Mouse (Mus musculus) olfactory bulb, adult 2 months (tissue): ENCODE measurements around the gene Adgrv1. TPM values are rescaled to one million over a fixed set of nuclear protein-coding genes. Genes with fewer than 3 reads are reported as not detected.

Experiments
- H3K27ac ChIP-seq: fragments of 200-500 bp; 2 replicates; pipeline ENCODE4 v1.5.1; 2012; ENCODE audit warnings: low read depth, low read length; ENCODE audit not compliant: insufficient read depth
- H3K4me1 ChIP-seq: fragments of 200-500 bp; 2 replicates; pipeline ENCODE4 v1.6.1; 2012; ENCODE audit warnings: low read length; ENCODE audit not compliant: control insufficient read depth, insufficient read depth
- H3K4me3 ChIP-seq: fragments of 200-500 bp; 2 replicates; pipeline ENCODE4 v1.5.1; 2012; ENCODE audit warnings: mild to moderate bottlenecking, low read depth, low read length, moderate library complexity; ENCODE audit not compliant: insufficient read depth
- CTCF ChIP-seq: fragments of 200-500 bp; IDR thresholded peaks from 2 replicates; pipeline ENCODE4 v1.5.1; 2012; ENCODE audit warnings: low read depth, mild to moderate bottlenecking, low read length, moderate library complexity; ENCODE audit not compliant: insufficient read depth
- POLR2A ChIP-seq: fragments of 200-500 bp; IDR thresholded peaks from 2 replicates; pipeline ENCODE4 v1.6.1; 2012; ENCODE audit warnings: mild to moderate bottlenecking, low read depth, low read length, moderate library complexity; ENCODE audit not compliant: insufficient read depth
- WGBS: fragments of 180-500 bp; shearing (Covaris S2); methylation state at CpG from one replicate; pipeline ENCODE4 v1.1.7; 2018; 5-methylcytosine and 5-hydroxymethylcytosine counted together
- polyA plus RNA-seq: library from polyadenylated mRNA; stranded (reverse); fragments of >200 nt; gene quantifications from 2 replicates; pipeline ENCODE4 v1.2.4, GENCODE M21; 2012; ENCODE audit warnings: low replicate concordance; ENCODE audit not compliant: missing spikeins, insufficient read depth, insufficient read length

The Adgrv1 gene
- polyA plus RNA-seq, 1 experiment, result not detected

GRCm38 (mm10) chr13:81329762-81330161 lies 303.2 kb downstream of the Adgrv1 start:
- Histone ChIP-seq H3K4me1 (no peaks in the 10 kb centered on the region), H3K27ac (no peak overlapping the region), H3K4me3 (no peak overlapping the region)
- WGBS, result 81% methylated on average over 5 of the region's 5 CpGs
- TF ChIP-seq CTCF, result no peak

- TF ChIP-seq POLR2A, result no peak
- no peak for TF ChIP-seq CTCF
- Histone ChIP-seq H3K27ac (no peak overlapping the region), H3K4me3 (no peak overlapping the region), H3K4me1 (no peaks in the 10 kb centered on the region)
- WGBS, result 88% methylated on average over 1 of the region's 1 CpGs
Observed at GRCm38 (mm10) chr13:81328181-81328580, 304.8 kb downstream of the Adgrv1 start.

GRCm38 (mm10) chr13:81325606-81326215 lies 307.2 kb downstream of the Adgrv1 start:
- H3K4me1 ChIP-seq, result no peaks in the 10 kb centered on the region
- no peak for TF ChIP-seq POLR2A
- no peak for TF ChIP-seq CTCF
- no peak overlapping the region for H3K27ac ChIP-seq
- WGBS, result 87% methylated on average over 2 of the region's 2 CpGs
- H3K4me3 ChIP-seq, result no peak overlapping the region

GRCm38 (mm10) chr13:81323546-81324316 lies 309.2 kb downstream of the Adgrv1 start:
- no peak for TF ChIP-seq CTCF
- TF ChIP-seq POLR2A, result no peak
- H3K4me1 ChIP-seq, result no peaks in the 10 kb centered on the region
- no peak overlapping the region for H3K27ac ChIP-seq
- H3K4me3 ChIP-seq, result no peak overlapping the region
- WGBS, result 86% methylated on average over 3 of the region's 3 CpGs

GRCm38 (mm10) chr13:81316581-81316980 lies 316.4 kb downstream of the Adgrv1 start:
- H3K4me1 ChIP-seq, result no peaks in the 10 kb centered on the region
- H3K4me3 ChIP-seq, result no peak overlapping the region
- 84% methylated on average over 4 of the region's 4 CpGs for WGBS
- no peak for TF ChIP-seq CTCF
- no peak for TF ChIP-seq POLR2A
- no peak overlapping the region for H3K27ac ChIP-seq

- Histone ChIP-seq H3K4me3 (no peak overlapping the region), H3K27ac (no peak overlapping the region), H3K4me1 (no peaks in the 10 kb centered on the region)
- TF ChIP-seq CTCF (no peak), POLR2A (no peak)
- 52% methylated on average over 7 of the region's 7 CpGs for WGBS
Observed at GRCm38 (mm10) chr13:81314306-81315120, 318.4 kb downstream of the Adgrv1 start.

GRCm38 (mm10) chr13:81312148-81312547 lies 320.8 kb downstream of the Adgrv1 start:
- no peak overlapping the region for H3K27ac ChIP-seq
- TF ChIP-seq POLR2A (no peak), CTCF (no peak)
- H3K4me1 ChIP-seq, result no peaks in the 10 kb centered on the region
- H3K4me3 ChIP-seq, result no peak overlapping the region
- WGBS, result 84% methylated on average over 5 of the region's 5 CpGs

- no peak overlapping the region for H3K4me3 ChIP-seq
- no peaks in the 10 kb centered on the region for H3K4me1 ChIP-seq
- TF ChIP-seq POLR2A, result no peak
- TF ChIP-seq CTCF, result no peak
- H3K27ac ChIP-seq, result no peak overlapping the region
- WGBS, result 82% methylated on average over 1 of the region's 1 CpGs
Observed at GRCm38 (mm10) chr13:81300851-81301250, 332.1 kb downstream of the Adgrv1 start.

GRCm38 (mm10) chr13:81294106-81294505 lies 338.8 kb downstream of the Adgrv1 start:
- TF ChIP-seq POLR2A, result no peak
- no peak for TF ChIP-seq CTCF
- Histone ChIP-seq H3K4me1 (no peaks in the 10 kb centered on the region), H3K4me3 (no peak overlapping the region), H3K27ac (no peak overlapping the region)
- 42% methylated on average over 1 of the region's 1 CpGs for WGBS
